Mouse (Mus musculus): ENCODE results near the gene Casp9. TPM values are rescaled to one million over a fixed set of nuclear protein-coding genes. Genes with fewer than 3 reads are reported as not detected.

Gene Casp9
- polyA plus RNA-seq (2015; fragmentation: Nextera tagmentation; extraction: Ambion mirVana): 20.7 and 21.7 TPM in 2 replicates

DNA sequence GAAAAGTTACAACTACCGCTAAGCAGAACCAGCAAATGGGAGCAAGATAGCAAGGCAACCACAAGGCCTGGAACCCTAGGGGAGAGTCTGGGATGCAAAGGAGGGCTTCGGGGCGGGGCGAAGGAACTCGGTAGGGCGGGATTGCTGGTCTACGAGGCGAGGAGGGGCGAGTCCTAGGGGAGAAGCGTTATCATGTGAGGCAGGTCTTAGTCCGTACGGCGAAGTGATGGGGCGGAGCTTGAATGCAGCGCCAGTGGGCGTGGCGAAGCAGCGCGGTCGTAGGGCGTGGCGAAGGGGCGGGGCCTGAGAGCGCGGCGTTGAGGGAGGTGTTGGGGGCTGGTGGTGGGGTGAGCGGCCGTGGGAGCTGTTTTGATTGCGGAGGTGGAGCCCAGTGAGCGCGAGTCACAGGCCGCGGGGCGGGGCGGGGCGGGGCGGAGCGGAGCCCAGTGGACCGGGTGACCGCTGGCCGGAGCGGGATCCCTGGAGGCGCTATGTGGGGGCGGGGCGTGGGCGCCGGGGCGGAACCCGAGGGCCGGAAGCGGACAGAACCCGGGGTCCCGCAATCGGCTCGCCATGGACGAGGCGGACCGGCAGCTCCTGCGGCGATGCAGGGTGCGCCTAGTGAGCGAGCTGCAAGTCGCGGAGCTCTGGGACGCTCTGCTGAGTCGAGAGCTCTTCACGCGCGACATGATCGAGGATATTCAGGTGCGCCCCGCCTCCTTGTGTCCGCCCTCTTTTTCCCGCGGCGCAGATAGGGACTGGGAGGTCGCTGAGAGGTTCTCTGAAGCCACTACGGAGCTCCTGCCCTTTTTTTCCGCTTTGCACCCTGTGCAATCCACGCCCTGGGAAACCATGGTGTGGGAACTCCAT, at the start of gene Casp9:
Casp9 (plus strand) TSS at position 331 of the 870 bp plus-strand sequence.
- peak; percentile 68 for ATAC-seq
- Histone ChIP-seq H3K9me3 (replicated peaks; ENCODE audit: control insufficient read depth, low read length, poor library complexity, severe bottlenecking) (no peaks in the 10 kb centered on the region), H3K4me3 (ENCODE audit: low read depth, low read length) (peak within 1 kb of the TSS; percentile 65), H3K4me2 (ENCODE audit: low read length) (peak within 1 kb of the TSS; percentile 75), H3K36me3 (ENCODE audit: control insufficient read depth, insufficient read depth, low read length) (peaks cover 5% of the 10 kb centered on the region), H3K9ac (ENCODE audit: low read depth, low read length) (peak within 1 kb of the TSS; percentile 79), H3K27ac (ENCODE audit: low read length) (peak within 1 kb of the TSS; percentile 88), H3K4me1 (ENCODE audit: control insufficient read depth, insufficient read depth, low read length) (peaks cover 22% of the 10 kb centered on the region), H3K27me3 (ENCODE audit: control insufficient read depth, insufficient read depth, low read depth, low read length) (no peaks in the 10 kb centered on the region)
- WGBS: under 1% methylated on average over 72 of the region's 80 CpGs

DNA sequence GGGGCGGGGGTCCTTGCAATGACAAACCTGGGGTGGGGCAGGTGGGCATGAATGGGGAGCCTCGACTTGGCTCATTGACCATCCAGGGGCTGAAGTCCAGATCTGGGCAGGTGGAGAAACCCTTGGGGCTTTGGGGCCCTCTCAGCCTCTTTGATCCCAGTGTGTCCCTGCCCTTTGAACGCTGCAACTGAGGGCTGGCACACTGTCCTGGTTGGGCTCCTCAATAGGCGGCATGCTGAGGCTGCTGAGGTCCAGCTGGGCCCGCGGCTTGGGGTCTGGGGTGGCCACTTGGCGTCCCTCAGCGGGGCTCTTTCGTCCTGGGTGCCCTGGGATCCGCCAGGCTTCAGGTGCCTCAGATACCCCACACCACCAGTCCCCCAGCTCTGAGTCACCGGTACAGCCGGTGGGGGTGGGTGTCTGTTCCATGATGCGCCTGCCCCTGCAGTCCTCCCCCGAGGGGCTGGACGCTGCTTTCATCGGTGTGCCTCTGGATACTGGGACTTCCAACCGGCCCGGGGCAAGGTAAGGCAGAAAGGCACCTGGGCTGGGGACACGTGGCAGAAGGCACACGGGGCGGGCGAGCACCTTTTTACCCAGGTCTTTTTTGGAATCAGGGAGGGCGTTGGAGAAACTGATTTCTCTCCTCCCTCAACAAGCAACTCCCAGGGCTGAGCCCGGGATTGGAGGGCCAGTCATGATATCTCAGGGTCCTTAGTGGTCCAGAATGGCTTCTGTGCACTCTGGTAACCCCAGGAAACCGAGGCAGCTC, 46.6 kb upstream of the Casp9 start, which contains the start of gene Agmat:
Agmat (plus strand) TSS at position 95 of the 769 bp plus-strand sequence.
- no peaks in the 10 kb centered on the region for H3K4me1 ChIP-seq (ENCODE audit: control insufficient read depth, insufficient read depth, low read length)
- H3K9me3 ChIP-seq (replicated peaks; ENCODE audit: control insufficient read depth, low read length, poor library complexity, severe bottlenecking): no peaks in the 10 kb centered on the region
- H3K9ac ChIP-seq (ENCODE audit: low read depth, low read length): no peak within 1 kb of the TSS
- H3K4me3 ChIP-seq (ENCODE audit: low read depth, low read length): no peak within 1 kb of the TSS
- WGBS: 21% methylated on average over 25 of the region's 25 CpGs
- H3K27ac ChIP-seq (ENCODE audit: low read length): no peak within 1 kb of the TSS
- H3K4me2 ChIP-seq (ENCODE audit: low read length): no peak within 1 kb of the TSS
- H3K27me3 ChIP-seq (ENCODE audit: control insufficient read depth, insufficient read depth, low read depth, low read length): no peaks in the 10 kb centered on the region
- H3K36me3 ChIP-seq (ENCODE audit: control insufficient read depth, insufficient read depth, low read length): no peaks in the 10 kb centered on the region
- ATAC-seq: no peak

DNA sequence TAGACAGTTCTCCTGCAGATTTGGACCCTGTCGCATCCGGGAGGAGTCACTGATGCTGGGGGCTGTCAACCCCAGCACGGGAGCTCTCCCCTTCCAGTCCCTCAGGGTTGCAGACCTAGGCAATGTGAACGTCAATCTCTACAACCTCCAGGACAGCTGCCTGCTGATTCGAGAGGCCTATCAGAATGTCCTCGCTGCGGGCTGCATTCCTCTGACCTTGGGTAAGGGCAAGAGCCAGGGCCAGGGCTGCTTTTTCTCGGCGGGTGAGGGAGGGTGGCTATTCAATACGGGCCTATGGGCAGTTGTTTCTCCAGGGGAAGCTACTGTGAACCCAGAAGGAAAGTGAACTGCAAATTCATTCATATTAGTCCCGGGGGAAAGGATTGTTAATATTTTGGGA, 43.9 kb upstream of the Casp9 start:
- no peak for ATAC-seq
- no peak overlapping the region for H3K27ac ChIP-seq (ENCODE audit: low read length)
- no peaks in the 10 kb centered on the region for H3K27me3 ChIP-seq (ENCODE audit: control insufficient read depth, insufficient read depth, low read depth, low read length)
- no peaks in the 10 kb centered on the region for H3K36me3 ChIP-seq (ENCODE audit: control insufficient read depth, insufficient read depth, low read length)
- no peak overlapping the region for H3K4me3 ChIP-seq (ENCODE audit: low read depth, low read length)
- 44% methylated on average over 11 of the region's 11 CpGs for WGBS
- no peak overlapping the region for H3K4me2 ChIP-seq (ENCODE audit: low read length)
- H3K9me3 ChIP-seq (replicated peaks; ENCODE audit: control insufficient read depth, low read length, poor library complexity, severe bottlenecking): no peaks in the 10 kb centered on the region
- no peak overlapping the region for H3K9ac ChIP-seq (ENCODE audit: low read depth, low read length)
- no peaks in the 10 kb centered on the region for H3K4me1 ChIP-seq (ENCODE audit: control insufficient read depth, insufficient read depth, low read length)

DNA sequence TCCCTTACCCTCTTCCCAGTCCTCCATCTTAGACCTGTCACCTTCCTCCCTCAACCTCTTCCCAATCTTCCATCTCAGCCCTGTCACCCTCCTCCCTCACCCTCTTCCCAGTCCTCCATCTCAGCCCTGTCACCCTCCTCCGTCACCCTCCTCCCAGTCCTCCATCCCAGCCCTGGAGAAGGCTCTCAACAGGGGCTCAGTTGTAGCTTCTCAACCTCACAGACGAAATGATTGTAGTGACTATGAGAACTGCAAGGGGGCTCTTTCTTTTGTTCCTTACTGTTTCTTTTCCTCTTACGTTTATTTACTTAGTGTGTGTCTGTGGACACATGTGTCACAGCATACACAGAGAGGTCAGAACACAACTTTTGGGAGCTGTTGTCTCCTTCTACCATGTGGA, 42.6 kb upstream of the Casp9 start:
- Histone ChIP-seq H3K4me2 (ENCODE audit: low read length) (no peak overlapping the region), H3K36me3 (ENCODE audit: control insufficient read depth, insufficient read depth, low read length) (no peaks in the 10 kb centered on the region), H3K9me3 (replicated peaks; ENCODE audit: control insufficient read depth, low read length, poor library complexity, severe bottlenecking) (no peaks in the 10 kb centered on the region), H3K4me1 (ENCODE audit: control insufficient read depth, insufficient read depth, low read length) (no peaks in the 10 kb centered on the region), H3K27ac (ENCODE audit: low read length) (no peak overlapping the region), H3K4me3 (ENCODE audit: low read depth, low read length) (no peak overlapping the region), H3K9ac (ENCODE audit: low read depth, low read length) (no peak overlapping the region), H3K27me3 (ENCODE audit: control insufficient read depth, insufficient read depth, low read depth, low read length) (no peaks in the 10 kb centered on the region)
- ATAC-seq: no peak
- WGBS: 62% methylated on average over 3 of the region's 3 CpGs

DNA sequence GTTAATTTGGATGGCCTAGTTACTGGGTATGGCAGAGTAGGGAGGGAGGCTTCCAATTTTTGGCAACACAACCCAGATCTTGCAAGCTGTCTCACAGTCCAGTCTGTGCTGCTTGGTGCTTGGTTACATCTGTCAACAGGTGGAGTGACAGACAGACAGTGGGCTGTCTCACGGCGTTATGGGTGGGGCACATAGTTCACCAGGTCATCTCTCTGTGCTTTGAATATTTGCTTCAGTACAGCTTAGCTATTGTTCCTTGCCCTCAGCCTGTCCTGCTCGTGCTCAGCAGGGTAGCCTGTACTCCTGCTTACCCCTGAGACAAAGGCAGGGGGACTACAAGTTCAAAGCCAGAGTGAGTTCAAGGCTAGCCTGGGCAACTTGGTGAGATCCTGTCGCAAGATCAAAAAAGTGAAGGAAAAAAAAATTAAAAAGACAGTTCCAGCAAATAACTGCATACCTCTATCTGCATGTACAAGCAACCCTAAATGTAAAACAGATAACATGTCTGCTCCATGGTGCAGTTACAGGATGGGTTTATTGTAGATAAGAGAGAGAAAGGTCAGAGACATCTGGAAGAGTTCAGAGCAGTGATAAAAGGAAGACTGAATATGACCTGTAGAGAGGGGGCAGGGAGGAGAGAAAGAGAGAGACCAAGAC, 41.9 kb upstream of the Casp9 start:
- Histone ChIP-seq H3K27ac (ENCODE audit: low read length) (no peak overlapping the region), H3K9ac (ENCODE audit: low read depth, low read length) (no peak overlapping the region), H3K4me2 (ENCODE audit: low read length) (no peak overlapping the region), H3K36me3 (ENCODE audit: control insufficient read depth, insufficient read depth, low read length) (no peaks in the 10 kb centered on the region), H3K27me3 (ENCODE audit: control insufficient read depth, insufficient read depth, low read depth, low read length) (no peaks in the 10 kb centered on the region), H3K4me3 (ENCODE audit: low read depth, low read length) (no peak overlapping the region), H3K9me3 (replicated peaks; ENCODE audit: control insufficient read depth, low read length, poor library complexity, severe bottlenecking) (no peaks in the 10 kb centered on the region), H3K4me1 (ENCODE audit: control insufficient read depth, insufficient read depth, low read length) (no peaks in the 10 kb centered on the region)
- WGBS: 47% methylated on average over 4 of the region's 4 CpGs
- ATAC-seq: no peak

DNA sequence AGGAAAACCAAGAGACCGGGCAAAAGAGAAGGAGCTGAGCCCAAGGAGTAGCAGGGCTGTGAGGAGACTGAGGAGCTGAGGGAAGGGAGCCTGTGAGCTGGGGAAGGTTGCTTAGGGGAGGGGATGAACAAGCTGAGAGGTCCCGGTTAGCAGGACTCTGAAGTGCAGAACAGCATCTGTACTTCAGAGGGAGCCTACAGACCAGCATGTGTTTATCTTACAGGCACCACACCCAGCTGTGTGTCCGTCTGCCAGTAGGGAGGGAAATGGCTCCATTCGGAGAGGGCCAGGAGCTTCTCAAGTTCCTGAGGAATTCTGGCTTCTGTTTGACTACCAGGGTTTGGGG, 41.4 kb upstream of the Casp9 start:
- 8% methylated on average over 4 of the region's 4 CpGs for WGBS
- H3K27ac ChIP-seq (ENCODE audit: low read length): no peak overlapping the region
- H3K4me1 ChIP-seq (ENCODE audit: control insufficient read depth, insufficient read depth, low read length): no peaks in the 10 kb centered on the region
- no peak overlapping the region for H3K4me3 ChIP-seq (ENCODE audit: low read depth, low read length)
- no peaks in the 10 kb centered on the region for H3K36me3 ChIP-seq (ENCODE audit: control insufficient read depth, insufficient read depth, low read length)
- H3K4me2 ChIP-seq (ENCODE audit: low read length): no peak overlapping the region
- ATAC-seq: no peak
- H3K9me3 ChIP-seq (replicated peaks; ENCODE audit: control insufficient read depth, low read length, poor library complexity, severe bottlenecking): no peaks in the 10 kb centered on the region
- H3K9ac ChIP-seq (ENCODE audit: low read depth, low read length): no peak overlapping the region
- no peaks in the 10 kb centered on the region for H3K27me3 ChIP-seq (ENCODE audit: control insufficient read depth, insufficient read depth, low read depth, low read length)

DNA sequence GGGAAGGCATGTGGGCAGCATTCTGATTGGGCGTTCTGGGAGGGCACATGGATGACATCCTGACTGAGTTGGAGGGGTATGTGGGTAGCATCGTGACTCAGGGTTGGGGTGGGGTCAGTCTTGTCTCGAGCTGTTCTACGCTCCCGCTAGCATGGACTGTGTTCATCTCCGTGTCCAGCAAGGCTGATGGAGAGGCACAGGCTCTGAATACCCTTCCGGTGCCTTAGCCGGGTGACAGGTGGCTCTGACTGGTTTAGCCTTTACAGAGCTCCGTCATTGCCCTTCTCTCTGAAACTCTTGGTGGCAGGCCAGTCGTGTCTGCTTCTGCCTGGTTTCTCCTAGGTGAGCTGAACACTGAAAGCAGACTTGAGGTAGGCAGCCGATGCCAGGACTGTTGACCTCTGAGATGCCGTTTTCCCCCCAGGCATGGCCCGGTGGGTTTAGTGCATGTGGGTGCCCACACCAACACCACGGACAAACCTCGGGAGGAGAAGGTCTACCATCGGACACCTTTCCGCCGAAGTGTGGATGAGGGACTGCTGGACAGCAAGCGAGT, 38.0 kb upstream of the Casp9 start:
- no peak overlapping the region for H3K4me3 ChIP-seq (ENCODE audit: low read depth, low read length)
- H3K27me3 ChIP-seq (ENCODE audit: control insufficient read depth, insufficient read depth, low read depth, low read length): no peaks in the 10 kb centered on the region
- H3K9ac ChIP-seq (ENCODE audit: low read depth, low read length): no peak overlapping the region
- no peaks in the 10 kb centered on the region for H3K9me3 ChIP-seq (replicated peaks; ENCODE audit: control insufficient read depth, low read length, poor library complexity, severe bottlenecking)
- H3K4me1 ChIP-seq (ENCODE audit: control insufficient read depth, insufficient read depth, low read length): no peaks in the 10 kb centered on the region
- no peak overlapping the region for H3K27ac ChIP-seq (ENCODE audit: low read length)
- WGBS: 94% methylated on average over 19 of the region's 19 CpGs
- no peak overlapping the region for H3K4me2 ChIP-seq (ENCODE audit: low read length)
- ATAC-seq: no peak
- H3K36me3 ChIP-seq (ENCODE audit: control insufficient read depth, insufficient read depth, low read length): no peaks in the 10 kb centered on the region

- H3K4me3 ChIP-seq (ENCODE audit: low read depth, low read length): no peak overlapping the region
- no peaks in the 10 kb centered on the region for H3K4me1 ChIP-seq (ENCODE audit: control insufficient read depth, insufficient read depth, low read length)
- no peak overlapping the region for H3K4me2 ChIP-seq (ENCODE audit: low read length)
- ATAC-seq: no peak
- no peaks in the 10 kb centered on the region for H3K9me3 ChIP-seq (replicated peaks; ENCODE audit: control insufficient read depth, low read length, poor library complexity, severe bottlenecking)
- H3K36me3 ChIP-seq (ENCODE audit: control insufficient read depth, insufficient read depth, low read length): peaks cover 4% of the 10 kb centered on the region
- 96% methylated on average over 3 of the region's 3 CpGs for WGBS
- H3K27ac ChIP-seq (ENCODE audit: low read length): no peak overlapping the region
- H3K9ac ChIP-seq (ENCODE audit: low read depth, low read length): no peak overlapping the region
- H3K27me3 ChIP-seq (ENCODE audit: control insufficient read depth, insufficient read depth, low read depth, low read length): no peaks in the 10 kb centered on the region
Observed at GRCm38 (mm10) chr4:141757124-141757523, 36.3 kb upstream of the Casp9 start.

Data from midbrain, embryonic 16.5 days (tissue).